Mouse (Mus musculus) T-cell, adult 66 days (primary cell): ENCODE data around the gene Irs4. TPM values are rescaled to one million over a fixed set of nuclear protein-coding genes. Genes with fewer than 3 reads are reported as not detected.

Experiments used
- total RNA-seq, 2 experiments: library from RNA; stranded (reverse); gene quantifications; 3 replicates in 1 of 2; 4 replicates in 1 of 2; pipeline ENCODE4 v1.2.4; 2023

The Irs4 gene
- total RNA-seq: not detected

DNA sequence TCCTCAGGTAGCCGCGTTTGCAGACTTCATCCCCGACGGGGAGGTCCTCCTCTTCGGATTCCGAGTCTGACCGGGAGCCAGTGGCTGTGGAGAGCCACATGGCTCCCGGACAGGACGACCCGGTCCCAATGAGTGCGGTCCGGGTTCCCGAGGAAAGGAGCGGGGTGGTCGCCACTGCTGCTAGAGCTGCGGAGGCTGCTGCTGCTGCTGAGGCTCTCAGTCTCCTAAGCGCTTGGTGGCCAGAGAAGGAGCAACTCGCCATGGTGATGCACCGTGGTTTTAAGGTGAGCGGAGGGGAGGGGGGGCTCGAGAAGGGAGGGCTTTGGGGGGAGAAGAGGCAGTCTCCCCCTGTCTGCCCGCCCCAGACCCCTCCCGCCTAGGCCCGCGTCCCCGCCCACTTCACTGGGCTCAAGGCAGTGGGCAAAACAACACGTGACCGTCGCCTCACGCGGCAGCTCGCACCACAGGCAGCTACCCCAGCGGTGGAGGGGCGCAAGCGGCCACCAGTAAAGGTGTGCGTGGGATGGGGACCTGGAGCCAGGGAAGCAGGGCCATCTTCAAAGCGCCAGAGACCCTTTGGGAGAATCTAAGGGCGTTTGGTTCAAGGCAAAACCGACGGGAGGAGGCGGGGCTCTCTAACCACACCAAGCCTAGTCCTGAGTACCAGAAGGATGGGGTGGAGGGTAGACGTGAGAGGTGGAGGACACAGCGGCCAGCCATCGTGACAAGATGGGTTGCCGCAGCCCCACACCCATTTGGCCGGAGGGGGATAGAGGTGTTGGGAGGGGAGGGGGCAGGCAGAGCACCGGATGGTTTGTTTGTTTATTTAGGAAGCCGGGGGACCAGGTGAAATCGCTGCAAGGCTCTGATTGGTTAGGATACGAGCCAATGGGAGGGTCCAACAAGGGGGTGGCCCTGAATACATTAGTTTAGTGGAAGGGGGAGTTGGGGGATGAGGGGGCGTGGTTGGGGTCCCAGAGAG is at the start of gene Irs4:
Gene Irs4 (minus strand): TSS at position 327 of the 982 bp plus-strand sequence.

Other genes starting within 250 kb of the Irs4 start
- gene Col4a5, start 249.9 kb downstream of the Irs4 start, total RNA-seq: not detected
- gene Gm15294, start 150.0 kb upstream of the Irs4 start, total RNA-seq: not detected